Mouse (Mus musculus): ENCODE measurements around the gene Fam19a5. TPM values are rescaled to one million over a fixed set of nuclear protein-coding genes. Genes with fewer than 3 reads are reported as not detected.

Gene Fam19a5
- 3.2 and 4.0 TPM in 2 replicates for polyA plus RNA-seq (2014; fragmentation: Nextera tagmentation; extraction: Ambion mirVana)

DNA sequence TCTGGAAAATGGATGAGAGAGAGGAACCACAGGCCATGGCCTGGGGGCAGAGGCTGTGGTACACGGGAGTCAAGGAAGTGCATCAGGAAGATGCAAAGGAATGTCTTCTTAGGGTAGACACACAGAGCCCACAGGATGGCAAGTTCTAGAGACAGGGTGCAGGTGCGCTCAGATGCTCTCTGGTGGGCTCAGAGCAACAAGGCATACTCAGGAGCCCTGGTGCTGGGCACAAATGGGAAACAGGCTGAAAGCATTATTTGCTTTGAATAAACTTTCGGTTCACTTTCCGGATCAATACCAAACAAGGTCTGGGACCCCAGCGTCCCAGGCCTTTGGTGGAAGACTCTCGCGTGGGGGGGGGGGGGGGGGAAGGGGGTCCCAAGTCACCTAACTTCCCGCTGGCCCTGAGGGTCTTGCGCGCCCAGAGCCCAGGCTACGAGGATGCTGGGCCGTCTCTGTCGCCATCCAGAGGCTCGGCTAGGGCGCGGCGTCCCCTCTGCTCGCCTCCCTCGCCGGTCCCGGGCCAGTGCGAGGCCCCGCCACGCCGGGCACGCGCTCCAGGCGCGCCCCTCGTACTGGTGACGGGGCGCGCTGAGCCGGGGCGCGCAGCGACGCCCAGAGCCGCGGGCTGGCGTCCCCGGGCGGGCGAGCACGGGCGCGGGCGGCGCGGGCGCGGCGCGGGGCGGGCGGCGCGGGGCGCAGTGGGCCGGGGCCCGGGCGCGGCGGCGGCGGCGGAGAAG is at the start of gene Fam19a5:
Gene Fam19a5, plus strand, starts transcription at position 701 of the 740 bp plus-strand sequence.
- Histone ChIP-seq H3K27me3 (ENCODE audit: control insufficient read depth, insufficient read depth, low read length) (peaks cover 36% of the 10 kb centered on the region), H3K4me1 (ENCODE audit: control insufficient read depth, insufficient read depth, low read length) (0 out of 2 replicates have a peak, but pooled peaks cover 3% of the 10 kb centered on the region), H3K4me3 (ENCODE audit: low read depth, low read length) (peak within 1 kb of the TSS; percentile 41), H3K9me3 (ENCODE audit: control insufficient read depth, low read length) (no peaks in the 10 kb centered on the region), H3K4me2 (ENCODE audit: low read depth, severe bottlenecking) (peak within 1 kb of the TSS; percentile 91), H3K36me3 (ENCODE audit: control insufficient read depth, insufficient read depth, low read length) (no peaks in the 10 kb centered on the region), H3K9ac (ENCODE audit: low read length) (peak within 1 kb of the TSS; percentile 55), H3K27ac (replicated peaks; ENCODE audit: low read depth, low read length) (no peak within 1 kb of the TSS)
- whole genome bisulfite sequencing = 2% methylated on average over 35 of the region's 67 CpGs
- DNase-seq (ENCODE audit: low spot score) (peak; percentile 68), ATAC-seq (ENCODE audit: insufficient number of reproducible peaks, low FRiP score, low TSS enrichment, low read depth) (peak; percentile 58; the same call in 1 of the 2 replicates)

DNA sequence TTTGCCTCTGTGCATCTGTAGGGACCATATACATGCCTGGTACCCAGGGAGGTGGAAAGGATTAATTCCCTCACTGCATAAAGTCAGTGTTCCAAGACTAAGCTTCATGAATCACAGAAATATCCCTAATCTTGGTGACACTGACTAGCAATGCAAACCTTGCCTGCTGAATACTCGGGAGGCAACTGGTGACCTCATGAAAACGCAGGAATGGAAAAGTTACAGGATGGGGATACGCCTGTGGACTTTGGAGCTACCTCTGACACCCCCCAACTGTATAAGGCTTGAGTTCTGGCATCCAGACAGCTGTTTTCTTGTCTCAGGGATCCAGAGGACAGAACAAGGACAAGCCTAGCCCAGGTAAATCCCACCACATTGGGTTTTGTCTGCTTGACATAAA is 42.4 kb upstream of the Fam19a5 start:
- no peak overlapping the region for H3K9ac ChIP-seq (ENCODE audit: low read length)
- DNase-seq (ENCODE audit: low spot score) (no peak), ATAC-seq (ENCODE audit: insufficient number of reproducible peaks, low FRiP score, low TSS enrichment, low read depth) (no peak)
- no peaks in the 10 kb centered on the region for H3K9me3 ChIP-seq (ENCODE audit: control insufficient read depth, low read length)
- H3K4me1 ChIP-seq (ENCODE audit: control insufficient read depth, insufficient read depth, low read length) = no peaks in the 10 kb centered on the region
- no peak overlapping the region for H3K4me2 ChIP-seq (ENCODE audit: low read depth, severe bottlenecking)
- no peak overlapping the region for H3K4me3 ChIP-seq (ENCODE audit: low read depth, low read length)
- H3K27me3 ChIP-seq (ENCODE audit: control insufficient read depth, insufficient read depth, low read length) = no peaks in the 10 kb centered on the region
- WGBS = 82% methylated on average over 3 of the region's 3 CpGs
- no peak overlapping the region for H3K27ac ChIP-seq (replicated peaks; ENCODE audit: low read depth, low read length)
- no peaks in the 10 kb centered on the region for H3K36me3 ChIP-seq (ENCODE audit: control insufficient read depth, insufficient read depth, low read length)

DNA sequence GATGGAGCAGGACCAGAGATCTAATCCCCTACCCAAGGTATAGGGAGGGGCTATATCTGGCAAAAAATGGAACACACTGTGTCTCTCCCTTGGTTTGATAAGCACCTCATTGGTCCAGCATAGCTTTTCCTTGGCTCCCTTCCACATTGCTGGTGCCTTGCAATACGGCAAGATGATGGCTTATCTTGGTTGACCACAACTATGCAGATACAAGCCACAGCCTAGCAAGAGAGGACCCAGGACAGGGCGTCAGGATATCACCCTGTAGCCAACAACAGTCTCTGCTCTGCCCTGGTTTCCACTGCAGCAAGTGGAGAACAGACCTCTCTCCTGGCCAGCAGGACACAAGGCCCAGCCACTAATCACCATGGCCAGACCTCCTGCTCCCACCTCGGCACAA is 36.8 kb upstream of the Fam19a5 start:
- no peak for DNase-seq (ENCODE audit: low spot score)
- no peak overlapping the region for H3K27ac ChIP-seq (replicated peaks; ENCODE audit: low read depth, low read length)
- no peaks in the 10 kb centered on the region for H3K36me3 ChIP-seq (ENCODE audit: control insufficient read depth, insufficient read depth, low read length)
- no peak overlapping the region for H3K9ac ChIP-seq (ENCODE audit: low read length)
- WGBS = 76% methylated on average over 3 of the region's 3 CpGs
- ATAC-seq (ENCODE audit: insufficient number of reproducible peaks, low FRiP score, low TSS enrichment, low read depth) = no peak
- no peaks in the 10 kb centered on the region for H3K9me3 ChIP-seq (ENCODE audit: control insufficient read depth, low read length)
- H3K4me3 ChIP-seq (ENCODE audit: low read depth, low read length) = no peak overlapping the region
- no peak overlapping the region for H3K4me2 ChIP-seq (ENCODE audit: low read depth, severe bottlenecking)
- no peaks in the 10 kb centered on the region for H3K4me1 ChIP-seq (ENCODE audit: control insufficient read depth, insufficient read depth, low read length)
- no peaks in the 10 kb centered on the region for H3K27me3 ChIP-seq (ENCODE audit: control insufficient read depth, insufficient read depth, low read length)

GRCm38 (mm10) chr15:87510886-87511285 is 33.2 kb upstream of the Fam19a5 start:
- ATAC-seq (ENCODE audit: insufficient number of reproducible peaks, low FRiP score, low TSS enrichment, low read depth) = no peak

GRCm38 (mm10) chr15:87518161-87518560 is 25.9 kb upstream of the Fam19a5 start:
- Histone ChIP-seq H3K4me3 (ENCODE audit: low read depth, low read length) (no peak overlapping the region), H3K9ac (ENCODE audit: low read length) (no peak overlapping the region), H3K4me2 (ENCODE audit: low read depth, severe bottlenecking) (no peak overlapping the region), H3K4me1 (ENCODE audit: control insufficient read depth, insufficient read depth, low read length) (no peaks in the 10 kb centered on the region), H3K36me3 (ENCODE audit: control insufficient read depth, insufficient read depth, low read length) (no peaks in the 10 kb centered on the region), H3K27ac (replicated peaks; ENCODE audit: low read depth, low read length) (no peak overlapping the region), H3K9me3 (ENCODE audit: control insufficient read depth, low read length) (no peaks in the 10 kb centered on the region), H3K27me3 (ENCODE audit: control insufficient read depth, insufficient read depth, low read length) (no peaks in the 10 kb centered on the region)
- ATAC-seq (ENCODE audit: insufficient number of reproducible peaks, low FRiP score, low TSS enrichment, low read depth) = no peak
- DNase-seq (ENCODE audit: low spot score) = no peak

More at GRCm38 (mm10) chr15:87510886-87511285, 33.2 kb upstream of the Fam19a5 start:
- WGBS = 95% methylated on average over 4 of the region's 4 CpGs
- Histone ChIP-seq H3K4me3 (ENCODE audit: low read depth, low read length) (no peak overlapping the region), H3K4me1 (ENCODE audit: control insufficient read depth, insufficient read depth, low read length) (no peaks in the 10 kb centered on the region), H3K27me3 (ENCODE audit: control insufficient read depth, insufficient read depth, low read length) (no peaks in the 10 kb centered on the region), H3K27ac (replicated peaks; ENCODE audit: low read depth, low read length) (no peak overlapping the region), H3K9ac (ENCODE audit: low read length) (no peak overlapping the region), H3K9me3 (ENCODE audit: control insufficient read depth, low read length) (no peaks in the 10 kb centered on the region), H3K36me3 (ENCODE audit: control insufficient read depth, insufficient read depth, low read length) (no peaks in the 10 kb centered on the region), H3K4me2 (ENCODE audit: low read depth, severe bottlenecking) (no peak overlapping the region)
- no peak for DNase-seq (ENCODE audit: low spot score)

- DNase-seq (ENCODE audit: low spot score) (no peak), ATAC-seq (ENCODE audit: insufficient number of reproducible peaks, low FRiP score, low TSS enrichment, low read depth) (no peak)
- WGBS = 84% methylated on average over 4 of the region's 4 CpGs
- Histone ChIP-seq H3K36me3 (ENCODE audit: control insufficient read depth, insufficient read depth, low read length) (no peaks in the 10 kb centered on the region), H3K4me3 (ENCODE audit: low read depth, low read length) (no peak overlapping the region), H3K4me2 (ENCODE audit: low read depth, severe bottlenecking) (no peak overlapping the region), H3K9ac (ENCODE audit: low read length) (no peak overlapping the region), H3K4me1 (ENCODE audit: control insufficient read depth, insufficient read depth, low read length) (no peaks in the 10 kb centered on the region), H3K9me3 (ENCODE audit: control insufficient read depth, low read length) (no peaks in the 10 kb centered on the region), H3K27me3 (ENCODE audit: control insufficient read depth, insufficient read depth, low read length) (no peaks in the 10 kb centered on the region), H3K27ac (replicated peaks; ENCODE audit: low read depth, low read length) (no peak overlapping the region)
Observed at GRCm38 (mm10) chr15:87529271-87529670, 14.8 kb upstream of the Fam19a5 start.

DNA sequence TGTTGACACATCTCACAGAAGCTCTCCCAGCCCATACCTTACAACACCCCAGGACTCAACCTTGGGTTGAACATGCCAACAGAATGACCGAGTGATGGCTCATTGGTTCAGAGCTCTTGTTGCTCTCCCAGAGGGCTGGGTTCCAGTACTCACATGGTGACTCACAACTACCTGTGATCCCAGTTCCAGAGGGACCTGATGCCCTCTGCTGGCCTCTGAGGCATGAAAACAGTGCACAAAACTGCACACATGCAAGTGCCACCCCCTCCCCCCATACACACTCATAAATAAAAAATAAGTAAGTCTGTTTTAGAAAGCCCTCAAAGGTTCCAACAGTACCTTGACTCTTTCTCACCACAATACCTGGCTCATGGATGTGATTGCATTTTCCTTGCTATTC is 2.4 kb upstream of the Fam19a5 start:
- 0 out of 2 replicates have a peak, but pooled peaks cover 3% of the 10 kb centered on the region for H3K4me1 ChIP-seq (ENCODE audit: control insufficient read depth, insufficient read depth, low read length)
- no peak overlapping the region for H3K27ac ChIP-seq (replicated peaks; ENCODE audit: low read depth, low read length)
- 81% methylated on average over 1 of the region's 1 CpGs for WGBS
- ATAC-seq (ENCODE audit: insufficient number of reproducible peaks, low FRiP score, low TSS enrichment, low read depth) (no peak), DNase-seq (ENCODE audit: low spot score) (no peak)
- H3K9ac ChIP-seq (ENCODE audit: low read length) = no peak overlapping the region
- no peaks in the 10 kb centered on the region for H3K36me3 ChIP-seq (ENCODE audit: control insufficient read depth, insufficient read depth, low read length)
- no peaks in the 10 kb centered on the region for H3K9me3 ChIP-seq (ENCODE audit: control insufficient read depth, low read length)
- H3K4me3 ChIP-seq (ENCODE audit: low read depth, low read length) = no peak overlapping the region
- H3K4me2 ChIP-seq (ENCODE audit: low read depth, severe bottlenecking) = no peak overlapping the region
- H3K27me3 ChIP-seq (ENCODE audit: control insufficient read depth, insufficient read depth, low read length) = peaks cover 35% of the 10 kb centered on the region

GRCm38 (mm10) chr15:87544401-87545129 is 466 bp downstream of the Fam19a5 start:
- ATAC-seq (ENCODE audit: insufficient number of reproducible peaks, low FRiP score, low TSS enrichment, low read depth) (peak; percentile 65; the same call in 1 of the 2 replicates), DNase-seq (ENCODE audit: low spot score) (peak; percentile 77)
- Histone ChIP-seq H3K4me1 (ENCODE audit: control insufficient read depth, insufficient read depth, low read length) (0 out of 2 replicates have a peak, but pooled peaks cover 3% of the 10 kb centered on the region), H3K36me3 (ENCODE audit: control insufficient read depth, insufficient read depth, low read length) (no peaks in the 10 kb centered on the region), H3K4me3 (ENCODE audit: low read depth, low read length) (peak overlapping the region; percentile 41), H3K9ac (ENCODE audit: low read length) (peak overlapping the region; percentile 55), H3K27ac (replicated peaks; ENCODE audit: low read depth, low read length) (no peak overlapping the region), H3K4me2 (ENCODE audit: low read depth, severe bottlenecking) (peak overlapping the region; percentile 91), H3K9me3 (ENCODE audit: control insufficient read depth, low read length) (no peaks in the 10 kb centered on the region), H3K27me3 (ENCODE audit: control insufficient read depth, insufficient read depth, low read length) (peaks cover 38% of the 10 kb centered on the region)
- under 1% methylated on average over 65 of the region's 84 CpGs for WGBS
